Mouse (Mus musculus): ENCODE results near the gene Mif.
"Not testable (repeated sequence)": the region's sequence is repeated elsewhere in the genome, so short reads cannot be mapped to it uniquely, and the experiment has no call there.

Mif gene

GRCm38 (mm10) chr10:75872915-75873542 is 13.0 kb upstream of the Mif start:
- DNase-seq (ENCODE audit: low spot score), result peak; percentile 92

- no peak for DNase-seq (ENCODE audit: low spot score)
These were observed 12.2 kb upstream of the Mif start for GRCm38 (mm10) chr10:75872025-75872914.

- DNase-seq (ENCODE audit: low spot score), result no peak
These were observed 1.5 kb upstream of the Mif start for GRCm38 (mm10) chr10:75861587-75861986.

- peak; percentile 65 for DNase-seq (ENCODE audit: low spot score)
These were observed 706 bp upstream of the Mif start for GRCm38 (mm10) chr10:75860746-75861145.

- peak; percentile 62 for DNase-seq (ENCODE audit: low spot score)
These were observed 813 bp downstream of the Mif start for GRCm38 (mm10) chr10:75859107-75859746.

- DNase-seq (ENCODE audit: low spot score), result no peak
These were observed 2.4 kb downstream of the Mif start for GRCm38 (mm10) chr10:75857598-75857997.

- DNase-seq (ENCODE audit: low spot score), result no peak
These were observed 3.1 kb downstream of the Mif start for GRCm38 (mm10) chr10:75856976-75857375.

GRCm38 (mm10) chr10:75856155-75856907 is 3.7 kb downstream of the Mif start:
- DNase-seq (ENCODE audit: low spot score), result no peak

- DNase-seq (ENCODE audit: low spot score), result no peak
These were observed 4.5 kb downstream of the Mif start for GRCm38 (mm10) chr10:75855416-75855981.

GRCm38 (mm10) chr10:75854791-75855190 is 5.2 kb downstream of the Mif start:
- DNase-seq (ENCODE audit: low spot score), result no peak

GRCm38 (mm10) chr10:75854096-75854495 is 5.9 kb downstream of the Mif start:
- DNase-seq (ENCODE audit: low spot score), result no peak

- peak; percentile 87 for DNase-seq (ENCODE audit: low spot score)
These were observed 6.6 kb downstream of the Mif start for GRCm38 (mm10) chr10:75853452-75853851.

GRCm38 (mm10) chr10:75852539-75853125 is 7.4 kb downstream of the Mif start:
- no peak for DNase-seq (ENCODE audit: low spot score)

- DNase-seq (ENCODE audit: low spot score), result no peak
These were observed 8.4 kb downstream of the Mif start for GRCm38 (mm10) chr10:75851681-75852080.

- DNase-seq (ENCODE audit: low spot score), result no peak
These were observed 9.0 kb downstream of the Mif start for GRCm38 (mm10) chr10:75851076-75851475.

- DNase-seq (ENCODE audit: low spot score), result no peak
These were observed 11.7 kb downstream of the Mif start for GRCm38 (mm10) chr10:75848382-75848781.

- DNase-seq (ENCODE audit: low spot score), result no peak
These were observed 14.6 kb downstream of the Mif start for GRCm38 (mm10) chr10:75845306-75845930.

GRCm38 (mm10) chr10:75844800-75845199 is 15.2 kb downstream of the Mif start:
- no peak for DNase-seq (ENCODE audit: low spot score)

- DNase-seq (ENCODE audit: low spot score), result not testable (repeated sequence)
These were observed 16.1 kb downstream of the Mif start for GRCm38 (mm10) chr10:75843898-75844297.

- DNase-seq (ENCODE audit: low spot score), result no peak
These were observed 20.9 kb downstream of the Mif start for GRCm38 (mm10) chr10:75839092-75839491.

- peak; percentile 76 for DNase-seq (ENCODE audit: low spot score)
These were observed 22.7 kb downstream of the Mif start, which contains the start of gene Gstt2 for GRCm38 (mm10) chr10:75837248-75837759. Gstt2 (minus strand) TSS chr10:75837424.

Measured in MN1 (cell line).